Mouse (Mus musculus) heart, adult 11 months (tissue): Measurements from ENCODE around the gene Sapcd2.

ENCODE experiments used
- DNase-seq: peaks from one replicate; pipeline ENCODE4 v3.0.0; 2022

The Sapcd2 gene

DNA sequence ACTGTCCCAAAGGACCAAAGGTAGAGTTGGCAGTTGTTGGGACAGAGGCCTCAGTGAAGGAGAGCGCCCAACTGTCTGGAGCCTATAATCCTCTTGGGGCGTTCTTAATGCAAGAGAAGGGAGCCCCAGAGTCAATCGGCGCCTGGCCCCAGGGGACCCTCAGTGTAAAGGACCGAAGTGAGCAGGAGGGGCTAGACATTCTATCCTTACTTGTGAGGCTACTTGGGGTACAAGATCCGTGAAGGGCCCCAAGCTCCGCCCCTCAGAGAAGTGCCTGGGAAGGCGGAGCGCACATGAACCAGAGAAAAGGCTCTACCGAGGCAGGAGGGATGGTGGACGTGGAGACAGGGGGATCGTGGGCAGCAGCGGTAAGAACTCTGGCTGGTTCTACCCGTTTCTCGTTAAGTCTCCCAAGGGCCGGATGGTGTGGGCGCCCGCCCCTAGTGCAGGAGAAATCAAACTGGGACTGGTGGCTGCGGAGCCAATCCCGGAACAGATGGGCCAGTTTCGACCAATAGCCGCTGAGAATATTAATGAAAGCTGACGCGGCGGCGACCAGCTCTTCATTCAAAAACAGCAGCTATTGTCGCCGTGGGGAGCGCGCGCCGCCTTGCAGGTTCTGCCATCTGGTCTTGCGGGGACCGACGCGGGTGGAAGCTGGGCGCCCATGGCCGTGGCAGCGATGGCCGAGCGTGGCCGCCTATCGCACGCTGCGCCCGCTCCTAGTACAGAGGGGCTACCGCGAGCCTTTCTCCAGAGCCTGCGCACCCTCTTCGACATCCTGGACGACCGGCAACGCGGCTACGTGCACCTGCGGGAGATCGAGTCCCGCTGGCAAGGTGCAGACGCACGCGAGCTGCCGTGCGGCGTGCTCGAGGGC lies at the start of gene Sapcd2:
Gene Sapcd2, plus strand, starts transcription at position 558 of the 880 bp plus-strand sequence.
- DNase-seq: peak; percentile 100

DNA sequence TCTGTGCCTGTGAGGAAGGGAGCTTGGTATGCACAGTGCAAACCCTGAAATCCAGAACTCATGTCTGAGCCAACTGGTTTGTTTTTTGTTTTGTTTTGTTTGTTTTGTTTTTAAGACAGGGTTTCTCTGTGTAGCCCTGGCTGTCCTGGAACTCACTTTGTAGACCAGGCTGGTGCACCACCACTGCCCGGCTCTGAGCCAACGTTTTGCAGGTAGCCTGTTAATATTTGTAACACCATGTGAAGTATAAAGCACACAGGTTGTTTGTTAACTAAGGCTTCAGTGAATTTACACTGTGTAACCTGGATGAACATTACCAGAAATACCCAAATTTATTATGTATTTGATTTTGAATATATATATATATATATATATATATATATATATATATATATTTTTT lies 46.1 kb upstream of the Sapcd2 start:
- no peak for DNase-seq

DNA sequence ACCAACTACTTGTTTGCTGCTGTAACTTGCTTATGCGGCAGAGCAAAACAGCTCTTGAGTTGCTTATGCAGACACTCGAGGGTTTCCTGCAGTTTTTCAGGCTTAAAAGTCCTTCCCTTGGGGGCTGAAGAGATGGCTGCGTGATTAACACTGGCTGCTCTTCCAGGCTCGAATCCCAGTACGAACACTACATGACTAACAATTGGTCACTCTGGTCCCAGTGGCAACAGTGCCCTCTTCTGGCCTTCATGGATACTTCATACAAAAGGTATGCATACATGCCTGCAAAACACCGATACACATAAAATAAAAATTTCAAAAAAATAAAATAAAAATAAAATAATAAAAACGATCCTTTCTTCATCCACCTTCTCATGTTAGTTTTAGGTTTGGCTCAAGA lies 43.7 kb upstream of the Sapcd2 start:
- DNase-seq: no peak

DNA sequence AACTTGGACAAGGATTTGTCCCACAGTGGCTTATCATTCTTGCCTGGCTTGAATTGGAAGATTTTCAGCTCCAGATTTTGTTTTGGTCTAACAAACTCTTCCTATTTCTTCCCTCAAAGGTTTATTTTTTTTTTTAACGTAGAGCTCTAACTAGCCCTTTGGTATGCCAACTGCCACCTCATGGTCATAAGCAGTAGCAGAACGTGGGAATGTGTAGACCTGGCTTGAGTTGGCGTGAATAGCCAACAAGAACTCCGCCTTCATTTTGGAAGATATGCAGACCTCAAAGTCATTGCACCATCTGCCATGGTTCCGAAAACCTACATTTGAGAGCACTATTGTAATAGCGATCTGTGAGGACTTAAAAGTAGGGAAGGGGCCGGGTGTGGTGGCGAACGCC lies 40.7 kb upstream of the Sapcd2 start:
- peak; percentile 83 for DNase-seq

DNA sequence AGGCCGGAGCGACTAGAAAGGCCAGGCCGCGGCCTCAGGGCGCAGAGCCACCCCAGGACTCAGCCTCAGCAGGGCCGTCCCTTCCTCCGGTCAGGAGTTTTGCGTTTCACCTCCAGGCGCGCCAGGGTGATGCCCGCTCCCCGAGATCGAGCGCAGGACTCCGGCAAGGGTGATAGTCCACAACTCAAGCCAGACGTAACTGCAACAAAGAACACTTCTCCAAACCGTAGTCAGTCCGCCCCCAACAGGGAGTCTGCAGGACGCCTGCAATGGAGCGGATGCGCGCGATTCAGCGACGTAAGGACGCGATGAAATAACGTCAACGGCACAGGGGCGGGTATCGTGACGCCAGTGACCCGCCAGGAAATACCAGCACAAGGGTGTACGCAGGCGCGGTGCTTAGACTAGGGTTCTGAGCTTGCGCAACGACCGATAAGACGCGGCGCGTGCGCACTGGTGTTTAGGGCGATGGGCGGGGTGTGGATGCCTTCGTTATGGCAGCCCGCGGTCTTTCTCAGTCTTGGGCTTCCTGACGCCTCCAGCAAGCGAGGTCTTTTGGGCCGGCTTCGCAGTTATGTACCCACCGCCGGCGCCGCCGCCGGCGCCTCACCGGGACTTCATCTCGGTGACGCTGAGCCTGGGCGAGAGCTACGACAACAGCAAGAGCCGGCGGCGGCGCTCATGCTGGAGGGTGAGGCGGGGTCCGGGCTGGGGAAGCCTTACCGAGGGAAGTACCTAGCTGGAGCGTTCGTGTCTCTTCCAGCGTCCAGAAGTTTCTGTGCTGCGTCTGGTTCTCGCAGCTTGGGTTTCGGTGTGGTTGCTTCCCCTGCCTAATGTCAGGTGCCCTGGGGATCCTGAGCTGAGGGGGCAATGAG lies 39.6 kb upstream of the Sapcd2 start, which contains the start of gene Man1b1:
Gene Man1b1, plus strand, starts transcription at position 53 of the 875 bp plus-strand sequence.
- DNase-seq: peak; percentile 100

DNA sequence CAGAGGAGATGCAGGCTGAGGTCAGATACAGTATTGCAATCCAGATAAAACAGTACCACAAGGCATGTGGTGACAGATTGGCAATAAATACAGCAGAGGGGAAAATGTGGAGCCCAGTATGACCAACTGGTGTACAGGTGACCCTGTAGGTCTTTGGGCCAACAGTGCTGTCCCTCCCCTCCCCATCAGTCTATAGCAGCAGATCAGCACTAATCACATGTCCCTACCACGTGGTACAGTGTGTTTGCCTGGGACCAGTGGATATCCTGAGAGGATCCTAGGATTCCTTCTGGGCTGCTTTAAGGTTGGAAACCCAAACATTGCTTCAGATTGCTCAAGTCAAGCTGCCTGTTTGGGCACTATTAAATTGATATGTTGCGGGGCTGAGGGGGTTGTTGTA lies 38.6 kb upstream of the Sapcd2 start:
- DNase-seq: peak; percentile 89

DNA sequence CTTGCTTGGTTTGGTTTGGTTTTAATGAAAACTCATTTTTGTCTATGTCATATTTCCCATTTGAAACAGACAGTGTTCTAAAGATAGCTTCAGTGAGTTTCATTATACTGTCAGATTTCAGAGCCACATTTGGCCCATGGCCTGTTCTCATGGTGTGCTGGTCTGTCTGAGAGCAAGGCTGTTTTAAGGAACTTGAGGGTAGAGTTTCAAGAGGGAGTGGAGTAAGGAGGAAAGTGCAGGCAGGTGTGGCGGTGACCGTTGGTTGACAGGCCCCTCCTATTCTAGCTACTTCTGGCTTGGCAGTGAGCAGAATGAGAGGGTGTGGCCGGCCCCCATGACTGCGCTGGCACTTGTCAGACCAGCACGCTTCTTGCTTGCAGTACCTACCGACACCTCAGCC lies 33.8 kb upstream of the Sapcd2 start:
- DNase-seq: no peak

DNA sequence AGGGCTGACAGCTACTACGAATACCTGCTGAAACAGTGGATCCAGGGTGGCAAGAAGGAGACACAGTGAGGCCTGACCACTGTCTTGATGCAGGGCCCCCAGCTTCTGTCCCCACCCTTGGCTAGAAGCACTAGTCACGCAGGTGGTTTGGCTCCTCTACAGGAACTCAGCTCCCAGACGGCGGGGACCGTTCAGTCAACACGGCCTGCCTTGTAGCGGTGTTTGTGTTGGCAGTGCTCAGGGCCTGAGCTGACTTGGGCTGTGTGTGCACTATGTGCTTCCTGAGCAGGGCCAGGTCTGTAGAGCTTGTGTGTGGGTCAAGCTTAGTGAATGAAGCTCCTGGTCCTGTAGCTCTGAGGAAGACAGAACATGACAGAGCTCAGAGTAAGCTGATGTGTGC lies 24.0 kb upstream of the Sapcd2 start:
- peak; percentile 93 for DNase-seq

DNA sequence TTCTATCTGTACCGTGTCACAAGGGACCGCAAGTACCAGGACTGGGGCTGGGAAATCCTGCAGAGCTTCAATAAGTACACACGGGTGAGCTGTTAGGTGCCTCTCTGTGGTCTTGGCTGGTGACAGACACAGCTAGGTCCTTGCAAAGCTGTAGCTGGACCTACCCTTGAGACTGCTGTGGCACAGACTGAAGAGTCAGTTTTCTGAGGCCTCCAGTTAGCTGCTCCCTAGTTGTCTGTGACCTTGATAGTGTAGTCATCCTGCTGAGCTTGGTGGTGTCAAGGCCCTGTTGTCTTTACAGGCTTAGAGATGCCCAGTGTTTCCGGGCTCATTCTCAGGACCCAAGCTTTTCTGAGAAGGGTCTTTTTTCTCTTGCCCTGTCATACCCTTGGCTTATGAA lies 22.6 kb upstream of the Sapcd2 start:
- no peak for DNase-seq

DNA sequence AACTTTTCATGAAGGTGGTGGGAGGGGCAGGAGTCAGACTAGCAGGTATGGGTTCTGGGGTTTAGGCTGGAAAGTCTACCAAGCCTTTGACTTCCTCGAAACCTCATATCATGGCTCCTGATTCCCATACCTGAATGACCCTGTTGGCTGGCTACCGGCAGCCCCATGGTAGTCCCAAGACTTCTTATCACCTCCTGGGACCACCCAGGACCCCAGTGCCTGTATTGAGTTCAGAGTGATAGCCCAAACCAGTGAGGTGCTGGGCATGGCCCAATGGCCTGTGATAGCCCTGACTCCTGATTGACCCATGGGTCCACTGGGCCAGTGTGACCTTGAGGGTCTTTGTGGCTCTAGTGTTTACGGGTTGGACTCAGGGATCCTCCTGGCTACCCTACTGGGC lies 21.4 kb upstream of the Sapcd2 start:
- peak; percentile 92 for DNase-seq

DNA sequence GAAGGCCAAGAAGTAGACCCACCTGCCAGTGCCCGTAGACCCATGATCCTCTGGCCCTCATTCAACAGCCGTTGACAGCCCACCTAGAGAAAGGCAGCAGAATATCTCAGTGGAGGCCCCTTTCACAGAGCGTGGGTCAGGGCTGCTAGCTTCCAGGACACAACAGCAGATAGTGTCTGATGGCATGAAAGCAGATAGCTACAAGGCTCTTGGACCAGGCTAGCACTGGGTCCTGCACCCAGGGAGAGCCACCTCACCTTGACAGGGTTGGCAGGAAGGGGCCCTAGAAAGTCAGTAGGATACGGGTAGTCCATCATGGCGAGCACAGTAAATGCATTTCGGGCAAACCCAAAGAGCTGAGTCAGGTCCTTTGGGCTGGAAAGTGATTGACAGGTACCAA lies 17.9 kb upstream of the Sapcd2 start:
- peak; percentile 90 for DNase-seq

DNA sequence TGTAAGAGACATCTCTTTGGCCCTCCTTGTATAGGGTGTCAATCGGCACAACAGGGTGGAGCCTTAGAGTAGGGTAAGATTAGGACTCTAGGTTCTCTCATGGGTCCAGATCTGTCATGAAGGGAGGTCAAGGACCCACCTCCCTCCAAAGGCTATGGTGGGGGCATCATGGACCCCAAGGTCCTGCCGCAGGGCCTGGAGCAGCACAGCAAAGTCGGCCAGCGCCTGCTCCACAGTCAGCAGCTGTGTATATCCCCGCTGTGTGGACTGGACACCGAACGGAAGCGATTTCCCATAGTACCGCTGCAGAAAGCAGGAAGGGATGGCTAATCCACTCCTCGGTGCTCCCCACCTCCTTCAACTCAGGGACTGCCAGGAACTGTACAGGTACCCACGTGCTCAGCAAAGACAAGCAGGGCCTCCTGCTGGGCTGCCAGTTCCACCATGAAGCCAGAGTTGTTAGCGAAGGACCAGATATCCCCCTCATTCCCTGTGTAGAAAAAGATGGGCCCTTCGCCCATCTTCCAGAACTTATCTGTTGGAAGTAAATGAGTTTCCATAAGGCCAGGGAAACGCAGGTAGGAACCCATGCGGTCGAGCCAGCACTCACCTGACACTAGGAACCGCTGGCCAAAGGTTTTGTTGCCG lies 16.6 kb upstream of the Sapcd2 start:
- peak; percentile 87 for DNase-seq

DNA sequence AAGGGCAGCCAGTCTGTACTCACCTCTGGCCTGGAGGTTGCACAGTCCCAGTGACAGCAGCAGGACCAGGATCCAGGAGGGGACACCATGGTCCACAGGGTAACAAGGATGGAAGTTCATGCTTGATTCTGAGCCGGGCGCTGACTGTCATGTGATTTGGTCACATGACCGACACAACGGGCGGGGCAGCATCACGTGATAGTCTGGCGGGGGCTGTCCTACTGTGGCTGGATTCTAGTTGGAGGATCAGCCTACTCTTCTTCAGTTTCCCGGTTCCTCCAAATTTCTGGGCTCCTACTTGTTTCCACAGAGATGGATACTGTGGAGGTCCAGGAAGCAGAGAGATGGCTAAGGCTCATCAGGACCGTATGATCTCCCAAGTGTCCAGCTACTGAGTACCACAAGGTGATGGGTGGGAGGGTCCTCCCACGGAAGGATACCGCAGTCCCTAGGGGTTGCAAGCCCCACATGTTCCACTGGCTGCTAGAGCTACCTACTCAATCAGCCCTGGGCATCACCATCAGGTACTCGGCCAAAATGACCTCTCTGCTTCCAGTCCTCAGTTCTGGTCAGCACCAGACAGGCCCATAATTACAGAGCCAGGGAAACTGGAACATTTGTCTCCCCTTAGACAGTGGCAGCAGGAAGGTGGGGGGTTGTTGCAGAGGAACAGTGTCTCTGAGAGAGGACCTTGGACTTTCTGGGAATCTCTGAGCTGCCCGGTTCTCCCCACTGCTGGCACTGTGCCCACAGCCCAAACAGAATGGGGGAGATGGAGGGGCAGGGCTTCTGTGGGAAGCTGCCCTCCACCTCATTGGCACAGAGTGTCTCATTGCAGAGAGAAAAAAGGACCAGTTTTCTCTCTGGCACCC lies 15.7 kb upstream of the Sapcd2 start, which contains the start of gene Dpp7:
Gene Dpp7, minus strand, starts transcription at position 152 of the 872 bp plus-strand sequence.
- DNase-seq: peak; percentile 98

DNA sequence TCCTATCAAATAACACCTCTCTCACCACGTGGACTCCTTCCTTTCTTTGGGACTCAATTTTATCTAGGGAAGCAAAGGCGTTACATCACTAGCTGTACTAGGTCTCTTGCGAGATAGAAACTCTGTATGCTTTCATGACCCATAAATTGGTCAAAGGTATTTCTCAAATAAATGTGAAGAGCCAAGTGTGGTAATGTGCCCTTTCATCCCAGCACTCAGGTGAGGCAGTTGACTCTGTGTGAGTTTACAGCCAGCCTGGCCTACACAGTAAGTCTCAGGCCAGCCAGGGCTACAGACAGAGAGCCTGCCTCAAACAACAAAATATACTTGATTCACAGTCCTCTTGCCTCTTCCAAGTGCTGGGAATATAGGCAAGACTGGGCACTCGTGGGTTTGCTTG lies 12.3 kb upstream of the Sapcd2 start:
- no peak for DNase-seq

DNA sequence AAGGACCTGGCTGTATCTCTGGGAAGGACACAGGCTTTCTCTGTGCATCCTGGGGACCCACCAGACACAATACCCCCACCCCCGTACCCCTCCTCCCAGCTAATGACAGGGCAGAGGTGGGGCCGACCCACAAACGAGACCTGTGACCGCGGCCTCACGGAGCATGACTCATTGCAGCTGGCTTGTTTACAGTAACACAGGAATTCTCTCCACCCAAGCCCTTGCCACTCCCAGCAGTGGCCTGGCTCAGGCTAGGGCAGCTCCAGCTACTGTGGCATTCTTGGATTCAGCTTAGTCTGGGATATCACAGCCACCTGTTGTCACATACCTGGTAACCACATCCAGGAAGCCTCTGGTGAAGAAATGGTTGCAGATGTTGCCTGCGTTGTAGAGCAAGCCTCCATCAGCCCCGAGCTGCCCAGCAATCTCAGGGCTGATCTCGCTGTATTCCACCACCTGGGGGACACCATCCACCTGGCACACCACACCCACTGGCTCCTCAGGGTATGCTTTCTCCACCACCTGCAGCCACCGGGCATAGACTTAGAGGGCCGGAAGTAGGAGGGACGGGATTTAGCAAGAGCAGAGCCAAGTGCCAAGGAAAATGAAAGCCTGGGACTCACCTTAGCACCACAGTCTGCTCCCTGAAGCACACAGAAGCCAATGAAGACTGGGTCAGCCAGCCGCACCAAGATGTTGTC lies 8.5 kb upstream of the Sapcd2 start:
- DNase-seq: peak; percentile 92

DNA sequence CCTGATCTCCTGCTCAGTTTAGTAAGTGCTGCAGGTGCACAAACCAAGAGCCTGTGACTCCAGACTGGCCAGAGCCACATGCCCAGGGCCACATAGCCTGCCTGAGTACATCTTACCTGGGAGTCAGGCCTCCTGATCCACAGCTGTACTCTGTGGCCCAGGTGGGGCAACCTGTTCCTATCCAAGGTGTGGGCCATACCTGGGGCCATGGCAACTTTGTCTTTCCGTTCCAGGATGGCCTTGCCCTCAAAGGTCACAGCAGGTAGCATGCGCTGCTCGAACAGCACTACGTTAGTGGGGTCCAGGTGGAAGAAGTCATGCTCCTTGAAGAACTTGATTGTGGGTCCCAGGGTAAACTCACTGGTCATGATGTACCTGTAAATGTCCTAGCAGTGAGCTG lies 7.8 kb upstream of the Sapcd2 start:
- DNase-seq: peak; percentile 92

DNA sequence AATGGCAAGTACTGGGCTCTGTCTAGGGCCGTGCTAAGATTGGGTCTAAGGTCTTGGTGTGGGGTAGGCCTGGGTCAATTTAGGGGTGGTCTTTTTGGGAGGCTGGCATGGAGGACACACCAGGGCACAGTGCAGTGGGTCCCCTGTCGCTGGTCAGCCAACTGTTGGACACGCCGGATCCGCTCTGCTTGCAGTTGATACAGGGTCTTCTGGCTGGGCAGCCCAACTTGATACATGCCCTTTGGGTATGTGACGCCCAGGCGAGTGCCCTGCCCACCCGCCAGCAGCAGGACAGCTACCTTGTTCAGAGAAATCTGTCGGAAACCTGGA lies 7.4 kb upstream of the Sapcd2 start:
- DNase-seq: peak; percentile 92

DNA sequence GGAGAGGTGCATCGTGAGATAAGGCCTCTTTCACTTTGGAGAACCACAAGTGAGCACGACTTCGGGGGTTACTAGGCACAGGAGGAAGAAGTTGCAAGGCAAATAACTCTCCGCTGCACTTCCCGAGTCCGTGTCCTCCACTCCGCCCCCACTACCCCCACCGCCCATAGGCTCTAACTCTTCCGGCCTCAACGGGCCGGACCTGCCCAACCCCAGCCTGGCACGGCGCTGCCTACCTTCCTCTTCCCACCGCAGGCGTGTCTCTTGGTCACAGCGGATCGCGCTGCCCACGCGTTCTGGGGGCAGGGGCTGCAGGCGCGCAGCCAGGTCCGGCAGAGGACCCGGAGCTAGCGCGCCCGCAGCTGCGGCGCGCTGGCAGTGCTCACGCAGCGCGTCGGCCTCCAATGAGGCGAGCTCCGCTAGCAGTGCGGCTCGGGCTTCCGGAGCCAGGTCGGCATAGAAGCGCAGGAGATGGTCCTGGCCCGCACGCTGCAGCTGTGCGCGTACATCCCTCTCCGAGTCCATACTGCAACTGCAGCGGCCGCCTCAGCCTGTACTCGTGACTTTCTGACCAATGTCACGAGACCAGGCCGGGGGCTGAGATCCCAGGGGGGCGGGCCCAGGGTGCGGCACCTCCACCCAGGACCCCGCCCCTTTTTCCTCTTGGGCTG lies 6.9 kb upstream of the Sapcd2 start, which contains the start of gene Uap1l1:
Gene Uap1l1, minus strand, starts transcription at position 592 of the 671 bp plus-strand sequence.
- DNase-seq: peak; percentile 99

DNA sequence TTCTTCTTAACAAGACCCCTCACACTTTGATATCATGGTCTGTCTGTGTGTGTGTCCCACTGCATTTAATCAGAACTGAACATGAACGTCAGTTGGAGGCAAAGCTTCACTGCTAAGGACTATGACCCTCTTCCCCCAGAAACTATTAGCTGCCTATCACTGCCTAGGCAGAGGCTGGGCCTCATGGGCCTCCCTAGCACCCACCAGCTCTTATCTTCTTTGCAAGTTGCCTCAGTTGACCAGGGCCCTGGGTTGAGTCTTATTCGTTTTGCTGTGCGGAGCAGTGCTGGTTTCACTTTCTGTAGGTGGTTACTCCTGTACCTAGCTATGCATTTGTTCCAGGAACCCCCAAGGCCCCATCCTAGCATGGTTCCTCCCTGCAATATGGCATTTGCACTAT lies 2.1 kb upstream of the Sapcd2 start:
- no peak for DNase-seq

DNA sequence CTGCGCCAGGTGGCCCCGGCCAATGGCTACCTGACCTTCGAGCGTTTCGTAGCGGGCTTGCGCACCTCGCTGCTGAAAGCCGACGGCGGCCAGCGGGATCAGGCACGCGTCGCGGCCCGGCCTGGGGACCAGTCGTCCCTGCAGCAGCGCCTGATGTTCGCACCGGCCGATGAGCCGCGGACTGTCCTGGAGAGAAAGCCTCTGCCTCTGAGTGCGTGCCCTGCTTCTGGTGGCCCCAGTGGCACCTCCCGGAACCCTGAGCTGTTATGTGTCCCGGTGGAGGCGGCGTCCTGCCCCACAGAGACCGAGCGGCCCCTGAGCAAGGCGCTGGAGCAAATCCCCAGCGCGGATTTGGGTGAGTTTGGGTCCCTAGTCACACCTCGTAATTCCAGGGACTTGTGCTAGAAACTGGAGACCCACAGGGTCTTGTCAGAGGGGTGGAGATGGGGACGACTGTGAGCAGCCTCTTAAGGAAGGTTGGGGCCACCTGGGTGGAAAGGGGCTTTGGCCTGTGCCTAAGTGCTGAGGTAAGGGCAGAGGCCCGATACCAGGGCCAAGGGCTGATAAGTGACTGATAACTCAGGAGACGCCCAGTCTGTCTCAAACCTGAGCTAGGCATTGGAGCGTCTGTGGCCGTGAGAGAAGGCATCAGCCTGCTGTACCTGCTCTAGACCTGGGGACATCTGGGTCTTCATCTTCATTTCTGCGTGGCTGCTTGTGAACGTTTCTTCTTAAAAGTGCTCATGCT lies 697 bp downstream of the Sapcd2 start:
- peak; percentile 89 for DNase-seq
